Comparison of ENCODE assay signal across 9 mouse cellular contexts in genomic region chrX:118320123-118320522, GRCm38 (mm10).
DNase-seq lines count a peak whose midpoint lies in the region; ATAC-seq and TF ChIP-seq lines count a peak whose summit lies in the region.
"Had no signal": no experiment of that assay in that cellular context is flagged by ENCODE, and none has a peak within 500 bp of the region (broad histone marks: within the 10 kb centered on the region; RNA-seq: fewer than 3 reads in every experiment).

No protein-coding gene starts in this region.

- no peaks in the 10 kb centered on the region for H3K36me3 ChIP-seq in kidney, embryonic 15.5 days
- no peaks in the 10 kb centered on the region for H3K36me3 ChIP-seq in midbrain, embryonic 14.5 days (ENCODE audit: control insufficient read depth, insufficient read depth, low read length)
- H3K36me3 ChIP-seq in midbrain, embryonic 11.5 days (ENCODE audit: control insufficient read depth, insufficient read depth, low read length) = no peaks in the 10 kb centered on the region
- H3K36me3 ChIP-seq in liver, postnatal 0 days (replicated peaks; ENCODE audit: insufficient read depth, low read length) = no peaks in the 10 kb centered on the region
- H3K36me3 ChIP-seq: G1E had no signal

- no peak for TF ChIP-seq EP300 in liver, postnatal 0 days (IDR thresholded peaks at IDR 0.05; ENCODE audit: low read depth)

- POLR2A ChIA-PET in Patski (lab: Charles Lee) = no interaction called here

- ATAC-seq in kidney, embryonic 15.5 days (replicated peaks; ENCODE audit: low FRiP score) = no peak
- no peak for ATAC-seq in midbrain, embryonic 14.5 days (ENCODE audit: low FRiP score, low TSS enrichment)
- ATAC-seq in midbrain, embryonic 11.5 days (ENCODE audit: low FRiP score) = no peak
- no peak for ATAC-seq in Patski
- no peak for ATAC-seq in liver, postnatal 0 days
- no peak for ATAC-seq in erythroid progenitor cell, adult 5-6 weeks (replicated peaks; ENCODE audit: low FRiP score, poor library complexity, severe bottlenecking)

- no peak overlapping the region for H3K4me2 ChIP-seq in kidney, embryonic 15.5 days
- no peak overlapping the region for H3K4me2 ChIP-seq in midbrain, embryonic 14.5 days (ENCODE audit: low read length)
- no peak overlapping the region for H3K4me2 ChIP-seq in midbrain, embryonic 11.5 days
- no peak overlapping the region for H3K4me2 ChIP-seq in liver, postnatal 0 days (ENCODE audit: low read depth, low read length)

- WGBS in kidney, embryonic 15.5 days = 34% methylated on average over 2 of the region's 2 CpGs
- WGBS in midbrain, embryonic 14.5 days = 45% methylated on average over 2 of the region's 2 CpGs
- WGBS in midbrain, embryonic 11.5 days = 53% methylated on average over 2 of the region's 2 CpGs
- WGBS in liver, postnatal 0 days (ENCODE audit: insufficient replicate concordance) = 37% methylated on average over 2 of the region's 2 CpGs

- DNase-seq in kidney, adult 18-20 months = peak; percentile 27
- peak; percentile 3 for DNase-seq in midbrain, embryonic 14.5 days
- no peak for DNase-seq in midbrain, embryonic 11.5 days (ENCODE audit: low spot score, missing footprints)
- DNase-seq in Patski (ENCODE audit: low read depth, low spot score) = no peak
- DNase-seq in liver, postnatal 0 days = no peak
- DNase-seq: gastrocnemius, postnatal 25 days had no signal

- no peaks in the 10 kb centered on the region for H3K27me3 ChIP-seq in kidney, embryonic 15.5 days
- H3K27me3 ChIP-seq in midbrain, embryonic 14.5 days (ENCODE audit: control insufficient read depth, insufficient read depth, low read length) = no peaks in the 10 kb centered on the region
- no peaks in the 10 kb centered on the region for H3K27me3 ChIP-seq in midbrain, embryonic 11.5 days (ENCODE audit: control insufficient read depth, insufficient read depth, low read length)
- H3K27me3 ChIP-seq in Patski = peaks cover 5% of the 10 kb centered on the region
- H3K27me3 ChIP-seq in liver, postnatal 0 days (ENCODE audit: insufficient read depth, low read length) = no peaks in the 10 kb centered on the region

- no peaks in the 10 kb centered on the region for H3K9me3 ChIP-seq in kidney, embryonic 15.5 days (replicated peaks)
- H3K9me3 ChIP-seq in midbrain, embryonic 14.5 days (ENCODE audit: control insufficient read depth, low read length) = no peaks in the 10 kb centered on the region
- no peaks in the 10 kb centered on the region for H3K9me3 ChIP-seq in midbrain, embryonic 11.5 days (ENCODE audit: control insufficient read depth, low read length)
- no peaks in the 10 kb centered on the region for H3K9me3 ChIP-seq in liver, postnatal 0 days (ENCODE audit: low read length)
- H3K9me3 ChIP-seq: G1E had no signal

- no peak overlapping the region for H3K27ac ChIP-seq in kidney, embryonic 15.5 days
- H3K27ac ChIP-seq in midbrain, embryonic 14.5 days (replicated peaks; ENCODE audit: low read depth, low read length) = no peak overlapping the region
- no peak overlapping the region for H3K27ac ChIP-seq in midbrain, embryonic 11.5 days (ENCODE audit: low read depth, low read length)
- H3K27ac ChIP-seq in liver, postnatal 0 days (ENCODE audit: low read depth) = no peak overlapping the region

- H3K4me3 ChIP-seq in kidney, embryonic 15.5 days (replicated peaks) = no peak overlapping the region
- H3K4me3 ChIP-seq in midbrain, embryonic 14.5 days (replicated peaks; ENCODE audit: low read depth, low read length) = no peak overlapping the region
- H3K4me3 ChIP-seq in midbrain, embryonic 11.5 days (ENCODE audit: low read depth, low read length) = no peak overlapping the region
- no peak overlapping the region for H3K4me3 ChIP-seq in liver, postnatal 0 days (ENCODE audit: low read depth, low read length)

- no peak overlapping the region for H3K9ac ChIP-seq in kidney, embryonic 15.5 days
- H3K9ac ChIP-seq in midbrain, embryonic 14.5 days (replicated peaks; ENCODE audit: low read length) = no peak overlapping the region
- no peak overlapping the region for H3K9ac ChIP-seq in midbrain, embryonic 11.5 days (ENCODE audit: low read length)
- no peak overlapping the region for H3K9ac ChIP-seq in liver, postnatal 0 days (replicated peaks)

- CTCF ChIA-PET in Patski (lab: Charles Lee) = no interaction called here

- TF ChIP-seq CTCF in Patski (IDR thresholded peaks at IDR 0.05) = peak; percentile 17
- 0 out of 2 replicates have a peak, but pooled peaks have one; percentile 4 for TF ChIP-seq CTCF in liver, postnatal 0 days (IDR thresholded peaks at IDR 0.05; ENCODE audit: low read depth)

- in situ Hi-C loops in Patski (cut with MboI; ENCODE audit: low pct_unique_long_range_greater_than_20kb) = no loop called here

- no peaks in the 10 kb centered on the region for H3K4me1 ChIP-seq in kidney, embryonic 15.5 days
- no peaks in the 10 kb centered on the region for H3K4me1 ChIP-seq in midbrain, embryonic 14.5 days (ENCODE audit: control insufficient read depth, insufficient read depth, low read length)
- no peaks in the 10 kb centered on the region for H3K4me1 ChIP-seq in midbrain, embryonic 11.5 days (ENCODE audit: control insufficient read depth, insufficient read depth, low read length)
- H3K4me1 ChIP-seq in liver, postnatal 0 days (ENCODE audit: insufficient read depth) = no peaks in the 10 kb centered on the region

Comparison
In these comparisons a context has a peak if more than half of its experiments do, and no peak if none do; other contexts are left out.
1. DNase-seq: peak in kidney, adult 18-20 months (single experiment) and midbrain, embryonic 14.5 days (single experiment); none in midbrain, embryonic 11.5 days (single experiment), Patski (single experiment) and liver, postnatal 0 days (single experiment).